Mouse (Mus musculus): Measurements from ENCODE around the gene Ksr2.

Gene Ksr2

DNA sequence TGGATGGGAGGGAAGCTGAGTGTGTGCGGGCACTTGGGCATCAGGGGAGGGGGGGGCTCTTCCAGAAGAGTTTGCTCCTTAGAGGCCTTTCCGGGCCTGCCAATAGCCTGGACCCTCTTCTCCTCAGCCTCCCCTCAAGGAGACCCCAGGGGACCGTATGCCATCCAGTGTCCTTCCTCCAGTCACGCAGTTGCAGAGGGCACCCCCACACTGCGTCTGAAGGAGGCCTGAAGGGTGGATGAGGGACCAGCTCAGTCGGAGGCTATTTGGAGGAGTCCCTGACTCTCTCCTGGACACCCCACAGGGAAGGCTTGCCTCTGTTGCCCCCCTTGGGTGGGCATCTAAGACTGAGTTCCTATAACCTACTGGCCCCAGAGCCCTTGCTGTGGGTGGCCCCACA, 367.4 kb downstream of the Ksr2 start:
- no peak for DNase-seq (ENCODE audit: low spot score)

DNA sequence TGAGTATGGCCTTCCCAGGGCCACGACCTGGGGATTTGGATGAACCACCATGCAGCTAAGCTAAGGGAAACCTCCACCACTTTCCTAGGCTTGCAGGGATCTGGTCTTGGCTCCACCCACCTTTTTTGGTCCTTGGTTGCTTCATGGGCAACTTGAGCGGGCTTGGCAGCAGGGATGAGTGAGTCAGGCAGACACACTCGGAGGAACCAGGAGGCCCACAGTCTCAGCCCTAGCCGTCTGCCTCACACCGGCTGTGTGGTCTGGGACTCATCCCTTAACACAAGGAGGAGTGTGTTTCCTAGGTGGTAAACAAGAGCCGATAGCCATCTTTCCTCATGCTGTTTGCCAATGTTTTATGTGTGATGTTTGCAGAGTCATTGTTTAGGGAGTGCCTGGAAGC, 376.3 kb downstream of the Ksr2 start:
- DNase-seq (ENCODE audit: low spot score), result no peak

DNA sequence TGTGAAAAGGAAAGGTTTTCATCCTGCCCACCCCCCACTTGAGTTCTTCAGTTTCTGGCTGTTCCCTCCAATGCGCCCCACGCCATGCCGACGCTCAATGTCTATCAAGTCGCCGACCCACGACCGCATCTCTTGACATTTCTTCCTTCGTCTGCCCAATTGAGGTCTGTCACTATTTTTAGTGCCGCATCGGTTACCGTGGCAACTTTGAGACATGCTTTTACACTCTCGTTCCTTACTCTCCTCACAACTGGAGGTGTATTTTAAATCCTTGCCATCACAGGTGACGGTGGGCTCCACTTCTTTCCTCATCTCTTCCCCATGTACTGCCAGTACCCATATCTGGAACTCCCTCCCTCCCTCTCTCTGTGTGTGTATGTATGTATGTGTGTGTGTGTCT, 378.1 kb downstream of the Ksr2 start:
- no peak for DNase-seq (ENCODE audit: low spot score)

DNA sequence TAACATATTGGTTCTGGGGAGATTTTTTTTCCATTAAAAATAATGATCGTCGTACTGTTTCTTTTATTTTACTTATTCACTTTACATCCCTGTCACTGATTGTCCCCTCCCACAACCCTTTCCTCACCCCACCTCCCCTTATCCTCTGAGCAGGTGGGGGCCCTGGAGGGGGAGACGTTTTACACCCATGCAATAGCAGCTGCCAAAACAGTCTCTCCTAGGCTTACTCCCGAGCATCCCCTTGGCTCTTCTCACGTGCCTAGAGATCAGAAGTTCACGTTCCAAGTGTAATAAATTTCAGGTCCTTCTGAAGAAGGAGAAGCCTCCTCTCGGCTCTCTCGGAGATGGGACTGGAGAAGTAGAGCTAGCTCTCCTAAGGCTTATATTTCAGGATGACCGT, 387.0 kb downstream of the Ksr2 start:
- DNase-seq (ENCODE audit: low spot score), result no peak

DNA sequence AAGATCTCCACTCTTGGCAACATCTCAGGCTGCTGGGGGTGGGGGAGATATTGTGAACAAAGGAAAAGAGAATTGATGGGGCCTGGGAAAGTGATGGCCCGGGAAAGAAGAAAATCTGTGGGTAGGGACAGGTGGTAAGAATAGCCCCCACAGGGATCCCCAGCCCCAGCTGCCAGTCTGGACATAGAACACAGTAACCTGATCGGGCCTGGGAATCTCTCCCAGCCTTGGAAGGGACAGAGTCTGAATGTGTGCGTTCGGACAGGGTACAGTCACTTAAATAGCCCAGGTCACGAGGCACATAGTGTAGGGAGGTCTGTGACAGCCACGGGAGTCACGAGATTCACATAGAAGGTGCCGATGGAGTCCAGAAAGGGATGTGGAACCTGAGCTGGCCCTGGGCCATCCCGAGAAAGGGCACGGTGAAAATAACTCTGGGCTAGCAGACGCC, 388.3 kb downstream of the Ksr2 start:
- no peak for DNase-seq (ENCODE audit: low spot score)

DNA sequence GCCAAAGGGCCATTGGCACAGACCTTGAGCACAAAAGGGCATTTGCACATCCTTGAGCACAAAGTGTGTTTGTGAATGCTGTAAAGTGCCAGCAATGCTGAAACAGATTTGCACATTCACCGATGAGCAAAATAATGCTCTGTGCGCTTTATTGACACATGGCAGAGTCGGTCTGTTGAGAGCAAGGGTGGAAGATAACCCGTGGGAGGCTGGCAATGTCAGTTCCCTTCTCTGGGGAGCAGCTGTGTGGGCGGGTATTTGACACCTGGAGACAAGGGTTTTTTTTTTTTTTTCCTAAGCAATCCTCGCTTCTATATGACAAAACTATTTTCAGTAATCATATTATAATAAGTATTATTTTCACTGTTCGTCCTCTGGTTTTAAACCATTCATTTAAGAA, 389.8 kb downstream of the Ksr2 start:
- DNase-seq (ENCODE audit: low spot score), result no peak

DNA sequence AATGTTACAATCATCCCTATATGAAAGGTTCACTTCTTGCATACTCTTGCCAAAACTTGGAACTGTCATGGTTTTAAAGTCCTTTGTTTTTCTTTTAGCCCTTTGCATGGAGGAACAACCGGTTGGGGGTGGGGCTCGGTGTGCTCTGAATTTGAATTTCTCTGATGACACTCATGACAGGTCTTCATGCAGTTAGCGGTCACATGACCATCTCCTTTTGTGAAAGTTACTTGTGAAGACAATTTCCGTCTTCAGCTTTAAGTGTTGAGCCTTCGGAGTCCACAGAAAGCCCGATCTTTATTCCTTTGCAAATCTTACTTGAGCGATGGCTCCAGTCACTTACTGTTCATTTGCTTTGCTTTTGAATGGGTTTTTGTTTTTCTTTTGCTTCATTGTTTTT, 397.1 kb downstream of the Ksr2 start:
- DNase-seq (ENCODE audit: low spot score), result no peak

DNA sequence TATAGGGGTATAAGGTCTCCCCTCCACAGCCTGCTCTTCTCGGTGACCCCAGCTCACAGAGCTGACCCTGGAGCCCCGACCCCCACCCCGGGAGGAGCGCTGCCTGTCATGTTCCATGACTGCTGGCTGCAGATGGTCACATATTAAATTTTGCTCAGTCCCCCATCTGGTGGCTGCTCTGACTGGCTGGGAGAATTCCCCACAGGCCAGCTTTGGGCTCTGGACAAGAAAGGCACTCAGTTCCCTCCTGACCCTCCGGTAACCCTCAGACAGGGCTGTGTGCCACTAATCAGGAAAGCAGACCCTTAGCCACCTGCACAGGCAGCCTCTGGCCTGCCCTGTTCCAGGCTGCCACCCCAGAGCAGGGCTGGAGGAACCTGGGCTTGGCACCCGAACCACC, 405.0 kb downstream of the Ksr2 start:
- DNase-seq (ENCODE audit: low spot score), result no peak

DNA sequence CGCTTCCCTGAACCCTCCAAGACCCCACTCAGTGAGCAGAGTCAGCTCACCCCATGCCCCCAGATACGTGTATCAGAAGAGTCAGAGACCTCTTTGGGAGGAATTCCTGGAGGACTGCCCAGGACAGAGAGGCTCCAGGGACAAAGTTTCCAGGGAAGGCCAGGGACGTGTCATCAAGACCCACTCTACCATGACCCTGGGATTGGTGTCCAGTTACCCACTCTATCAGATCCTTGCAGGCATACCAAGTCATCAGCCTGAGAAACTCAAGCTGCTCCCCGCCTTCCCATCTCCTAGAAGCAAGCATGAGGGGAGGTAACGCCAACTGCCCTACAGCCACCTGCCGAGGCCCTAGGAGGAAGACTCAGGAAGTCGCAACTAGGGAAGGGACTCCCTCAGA, 406.6 kb downstream of the Ksr2 start:
- DNase-seq (ENCODE audit: low spot score), result no peak

DNA sequence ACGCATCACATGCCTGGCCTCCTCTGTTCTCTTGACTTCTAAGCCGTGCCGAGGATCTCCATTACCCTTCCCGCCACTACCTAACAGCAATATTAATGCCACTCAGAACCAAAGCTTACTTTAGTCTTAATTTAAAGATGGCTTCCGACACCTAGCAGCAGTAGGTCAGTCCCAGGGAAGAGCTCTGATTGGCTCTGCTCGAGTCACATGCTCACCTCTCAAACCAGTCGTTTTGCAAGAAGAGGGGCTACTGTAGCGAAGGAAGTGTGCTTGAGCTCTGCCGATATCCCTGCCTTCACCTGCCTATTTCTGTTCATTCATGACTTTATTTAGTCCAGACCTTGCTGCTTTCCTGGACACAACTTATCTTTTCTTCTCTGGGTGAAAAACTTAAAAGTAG, 410.0 kb downstream of the Ksr2 start:
- DNase-seq (ENCODE audit: low spot score), result no peak

DNA sequence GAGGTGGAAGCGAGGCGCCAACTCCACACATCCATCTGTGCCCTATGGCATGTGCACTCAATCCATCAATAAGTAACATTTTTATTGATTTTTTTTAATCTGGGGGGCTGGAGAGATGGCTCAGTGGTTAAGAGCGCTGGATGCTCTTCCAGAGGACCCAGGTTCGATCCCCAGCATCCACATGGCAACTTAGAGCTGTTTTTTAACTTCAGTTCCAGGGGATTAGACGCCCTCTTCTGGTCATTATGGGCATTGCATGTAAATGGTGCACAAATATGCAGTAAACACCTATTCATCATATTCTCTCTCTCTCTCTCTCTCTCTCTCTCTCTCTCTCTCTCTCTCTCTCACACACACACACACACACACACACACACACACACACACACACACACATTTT, 410.7 kb downstream of the Ksr2 start:
- DNase-seq (ENCODE audit: low spot score), result no peak

Measured in layer of hippocampus, adult 9-10 months (tissue).